Mouse (Mus musculus) CD4-positive, CD25-positive, alpha-beta regulatory T cell, adult 9 weeks (primary cell): ENCODE results near the gene Gm9603. TPM values are rescaled to one million over a fixed set of nuclear protein-coding genes. Genes with fewer than 3 reads are reported as not detected.

Source experiments
- polyA plus RNA-seq: library from polyadenylated mRNA; unstranded; fragments of 100-300 nt; shearing (Covaris generic); gene quantifications from one replicate; pipeline ENCODE4 v1.2.1, GENCODE M21; 2017

Gene Gm9603
- not detected for polyA plus RNA-seq

GRCm38 (mm10) chr14:5687357-5687756 is at the start of gene Gm9603:
Gene Gm9603, minus strand, starts transcription at chr14:5687457.

GRCm38 (mm10) chr14:5632928-5633327 is 54.3 kb downstream of the Gm9603 start, which contains the start of gene Gm8265:
Gene Gm8265, minus strand, starts transcription at chr14:5633028.

Other genes with a start within 250 kb of the Gm9603 start
- gene Gm3194, start 232.0 kb downstream of the Gm9603 start, polyA plus RNA-seq = 2.9 TPM
- gene Gm8246, start 209.6 kb downstream of the Gm9603 start, polyA plus RNA-seq = not detected
- gene Gm3187, start 203.2 kb downstream of the Gm9603 start, polyA plus RNA-seq = not detected
- gene Gm3488, start 185.8 kb downstream of the Gm9603 start, polyA plus RNA-seq = 6.7 TPM
- gene Gm3532, start 149.0 kb downstream of the Gm9603 start, polyA plus RNA-seq = not detected
- not detected for gene Gm8265, start 54.4 kb downstream of the Gm9603 start, polyA plus RNA-seq
- gene Gm3373, start 54.1 kb upstream of the Gm9603 start, polyA plus RNA-seq = 0.66 TPM
- gene Gm3383, start 120.5 kb upstream of the Gm9603 start, polyA plus RNA-seq = 6.1 TPM
- gene Gm3424, start 142.9 kb upstream of the Gm9603 start, polyA plus RNA-seq = not detected
- 1.8 TPM for gene Gm8237, start 192.9 kb upstream of the Gm9603 start, polyA plus RNA-seq